Mouse (Mus musculus): Measurements from ENCODE around the gene Gpx2. TPM values are rescaled to one million over a fixed set of nuclear protein-coding genes. Genes with fewer than 3 reads are reported as not detected.

Gpx2 gene
- 0.10 TPM in 1 of 2 replicates, not detected in the other for polyA plus RNA-seq (2015; fragmentation: Nextera tagmentation; extraction: Ambion mirVana)

DNA sequence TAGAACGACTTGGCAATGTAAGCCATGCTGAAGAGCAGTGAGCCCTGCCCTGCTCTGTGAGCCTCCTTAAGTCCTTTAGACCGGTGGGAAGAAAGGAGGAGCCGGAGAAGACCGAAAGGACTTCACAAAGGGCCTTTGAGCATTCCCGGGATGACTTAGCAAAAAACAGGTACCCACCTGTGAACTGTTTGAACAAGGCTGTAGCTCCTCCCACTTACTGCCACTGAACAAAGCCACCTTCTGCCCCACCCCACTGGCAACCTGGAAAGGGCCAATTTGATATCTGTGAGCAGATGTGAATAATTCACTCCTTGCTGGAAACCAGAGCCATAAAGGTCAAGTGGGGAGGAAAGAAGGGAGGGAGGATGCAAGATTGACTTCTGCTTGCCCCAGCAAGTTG lies at the start of gene Gpx2:
Gene Gpx2, minus strand, starts transcription at position 205 of the 400 bp plus-strand sequence.
- H3K27ac ChIP-seq (replicated peaks): no peak within 1 kb of the TSS
- no peak within 1 kb of the TSS for H3K4me3 ChIP-seq
- no peaks in the 10 kb centered on the region for H3K4me1 ChIP-seq (replicated peaks)
- no peak within 1 kb of the TSS for H3K4me2 ChIP-seq
- ATAC-seq (ENCODE audit: low read depth): no peak
- no peaks in the 10 kb centered on the region for H3K9me3 ChIP-seq
- WGBS: 82% methylated on average over 5 of the region's 5 CpGs
- H3K36me3 ChIP-seq: 0 out of 2 replicates have a peak, but pooled peaks cover 4% of the 10 kb centered on the region
- H3K9ac ChIP-seq: no peak within 1 kb of the TSS
- no peaks in the 10 kb centered on the region for H3K27me3 ChIP-seq

DNA sequence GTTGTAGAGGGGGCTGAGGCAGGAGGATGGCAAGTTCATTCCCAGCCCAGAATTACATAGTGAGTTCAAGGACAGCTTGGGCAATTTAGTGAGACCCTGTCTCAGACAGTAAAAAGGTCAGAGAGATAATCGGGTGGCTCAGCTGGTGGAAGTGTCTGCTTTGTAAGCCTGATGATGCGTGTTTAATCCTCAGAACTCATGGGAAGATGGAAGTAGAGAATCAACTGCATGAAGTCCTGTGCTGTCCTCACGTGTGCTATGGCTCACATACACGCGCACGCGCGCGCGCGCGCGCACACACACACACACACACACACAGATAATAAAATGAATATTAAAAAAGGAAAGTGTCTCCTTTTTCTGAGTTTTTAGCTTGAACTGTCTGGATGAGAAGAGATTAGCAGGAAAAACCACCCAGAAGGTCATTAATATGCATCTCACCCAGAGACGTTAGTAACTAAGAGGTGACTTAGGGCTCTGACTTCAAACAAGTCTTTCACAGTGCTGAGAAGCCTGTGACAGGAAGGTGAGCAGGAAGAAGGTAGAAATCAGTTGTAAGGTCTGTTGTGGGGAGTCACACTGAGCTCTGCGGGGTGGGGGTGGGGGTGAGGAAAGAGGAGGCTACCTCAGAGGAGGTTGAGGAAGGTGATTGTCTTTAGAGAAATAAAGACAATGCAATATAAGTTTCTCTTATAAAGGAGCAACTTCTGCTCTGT lies 49.1 kb upstream of the Gpx2 start:
- Histone ChIP-seq H3K27ac (replicated peaks) (no peak overlapping the region), H3K27me3 (no peaks in the 10 kb centered on the region), H3K9ac (no peak overlapping the region), H3K36me3 (0 out of 2 replicates have a peak, but pooled peaks cover 3% of the 10 kb centered on the region), H3K4me1 (replicated peaks) (no peaks in the 10 kb centered on the region), H3K9me3 (no peaks in the 10 kb centered on the region), H3K4me3 (no peak overlapping the region), H3K4me2 (no peak overlapping the region)
- 88% methylated on average over 15 of the region's 15 CpGs for WGBS
- ATAC-seq (ENCODE audit: low read depth): no peak

DNA sequence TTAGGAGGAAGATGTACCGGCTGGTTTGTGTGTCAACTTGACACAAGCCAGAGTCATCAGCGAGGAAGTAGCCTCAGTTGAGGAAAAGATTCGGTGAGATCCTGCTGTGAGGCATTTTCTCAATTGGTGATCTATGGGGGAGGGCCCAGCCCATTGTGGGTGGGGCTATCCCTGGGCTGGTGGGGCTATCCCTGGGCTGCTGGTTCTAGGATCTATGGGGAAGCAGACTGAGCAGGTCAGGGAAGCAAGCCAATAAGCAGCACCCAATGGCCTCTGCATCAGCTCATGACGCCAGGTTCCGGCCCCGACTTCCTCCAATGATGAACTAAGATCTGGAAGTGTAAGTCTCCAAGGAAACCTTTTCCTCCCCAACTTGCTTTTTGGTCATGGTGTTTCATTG lies 44.7 kb upstream of the Gpx2 start:
- H3K4me2 ChIP-seq: no peak overlapping the region
- no peak for ATAC-seq (ENCODE audit: low read depth)
- H3K9ac ChIP-seq: no peak overlapping the region
- 0 out of 2 replicates have a peak, but pooled peaks cover 5% of the 10 kb centered on the region for H3K27me3 ChIP-seq
- H3K4me1 ChIP-seq (replicated peaks): peaks cover 13% of the 10 kb centered on the region
- H3K4me3 ChIP-seq: no peak overlapping the region
- no peaks in the 10 kb centered on the region for H3K9me3 ChIP-seq
- 0 out of 2 replicates have a peak, but pooled peaks cover 3% of the 10 kb centered on the region for H3K36me3 ChIP-seq
- 84% methylated on average over 6 of the region's 6 CpGs for WGBS
- no peak overlapping the region for H3K27ac ChIP-seq (replicated peaks)

DNA sequence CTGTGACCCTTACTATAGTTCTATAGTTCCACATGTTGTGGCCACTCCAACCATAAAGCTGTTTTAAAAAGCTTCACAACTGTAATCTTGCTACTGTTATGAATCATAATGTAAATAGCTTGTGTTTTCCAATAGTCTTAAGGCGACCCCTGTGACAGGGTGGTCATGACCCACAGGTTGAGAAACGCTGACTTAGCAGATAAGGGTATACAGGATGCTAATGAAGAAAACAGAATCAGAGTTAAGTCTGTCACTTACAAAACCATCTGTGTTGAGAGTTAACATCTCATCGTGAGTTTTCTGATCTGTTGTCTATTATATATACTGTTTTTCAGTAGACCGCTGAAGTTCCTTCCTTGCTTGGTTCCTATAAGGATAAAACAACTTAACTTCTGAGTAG lies 43.9 kb upstream of the Gpx2 start:
- WGBS: 93% methylated on average over 4 of the region's 4 CpGs

DNA sequence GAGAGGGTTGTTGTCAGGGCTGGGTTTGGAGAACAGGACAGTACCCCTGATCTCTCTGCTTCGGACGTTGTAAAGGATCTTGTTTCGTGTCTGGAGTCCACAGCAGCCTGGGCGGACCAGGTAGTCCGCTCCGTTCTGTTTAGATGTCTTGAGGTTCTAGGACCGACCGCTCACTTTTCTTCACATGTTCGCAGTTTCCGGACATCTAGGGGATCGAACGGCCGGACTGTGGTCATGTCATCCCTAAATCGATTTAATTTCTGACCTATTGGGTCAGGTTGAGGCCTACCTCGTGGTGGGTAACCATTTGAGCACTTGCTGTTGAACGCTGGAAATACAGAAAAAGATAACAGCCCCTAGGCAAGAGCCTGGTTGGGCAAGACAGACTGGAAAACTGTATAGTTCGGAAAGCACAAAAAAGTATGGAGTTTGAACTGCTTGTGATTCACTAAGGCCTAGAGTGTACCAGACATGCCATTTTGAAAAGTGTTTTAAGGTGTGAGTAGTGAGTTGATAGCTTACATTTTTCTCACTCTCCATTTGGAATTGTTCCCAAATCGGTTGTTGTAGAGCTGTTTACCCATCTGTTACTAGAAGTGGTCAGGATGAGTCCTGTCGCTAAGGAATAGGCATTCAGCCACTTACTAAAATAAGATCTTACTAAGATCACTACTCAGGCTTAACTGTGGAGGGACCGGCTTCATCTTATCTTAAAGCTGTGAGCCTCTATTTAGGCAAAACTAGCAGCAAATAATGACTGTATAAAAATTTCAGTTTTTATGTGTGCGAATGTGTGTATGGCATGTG lies 42.7 kb upstream of the Gpx2 start:
- 14% methylated on average over 21 of the region's 21 CpGs for WGBS

More for the DNA sequence above, 43.9 kb upstream of the Gpx2 start:
- Histone ChIP-seq H3K4me2 (no peak overlapping the region), H3K4me3 (no peak overlapping the region), H3K9me3 (no peaks in the 10 kb centered on the region), H3K36me3 (0 out of 2 replicates have a peak, but pooled peaks cover 3% of the 10 kb centered on the region), H3K9ac (no peak overlapping the region), H3K27me3 (0 out of 2 replicates have a peak, but pooled peaks cover 5% of the 10 kb centered on the region), H3K4me1 (replicated peaks) (peaks cover 13% of the 10 kb centered on the region), H3K27ac (replicated peaks) (no peak overlapping the region)
- ATAC-seq (ENCODE audit: low read depth): no peak

DNA sequence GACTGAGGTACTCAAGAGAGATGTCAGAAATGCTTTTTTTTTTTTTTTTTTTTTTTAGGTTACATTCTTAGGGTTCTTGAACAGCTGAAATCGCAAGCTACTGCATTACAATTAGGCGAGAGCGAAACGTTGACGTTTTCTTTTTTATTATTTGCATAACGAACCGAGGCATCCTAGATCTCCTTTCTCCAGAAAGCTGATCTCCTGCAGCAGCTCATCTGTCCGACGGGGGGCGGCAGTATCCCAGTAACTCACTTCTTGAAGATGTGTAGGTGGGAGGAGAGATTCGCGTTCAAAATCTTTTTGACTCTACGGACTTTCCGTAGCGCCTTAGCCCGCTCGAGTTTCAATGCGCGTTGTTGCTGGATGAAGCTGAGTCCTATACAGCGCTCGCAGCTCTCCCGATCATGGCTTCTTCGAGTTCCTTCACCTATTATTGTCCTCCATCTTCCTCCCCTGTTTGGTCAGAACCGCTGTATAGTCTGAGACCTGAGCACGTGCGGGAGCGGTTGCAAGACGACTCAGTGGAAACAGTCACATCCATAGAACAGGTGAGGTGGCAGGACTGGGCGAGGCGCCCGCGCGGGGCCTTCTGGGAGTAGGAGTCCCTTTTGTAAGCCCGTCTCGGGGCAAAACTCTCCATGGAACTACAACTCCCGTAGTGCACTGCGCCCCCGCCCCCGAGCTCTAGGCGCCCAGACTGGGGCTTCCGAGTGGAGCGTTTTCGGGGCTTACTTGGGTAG lies 41.9 kb upstream of the Gpx2 start:
- no peaks in the 10 kb centered on the region for H3K9me3 ChIP-seq
- peaks cover 13% of the 10 kb centered on the region for H3K4me1 ChIP-seq (replicated peaks)
- H3K27me3 ChIP-seq: peaks cover 5% of the 10 kb centered on the region; the same call in 1 of the 2 replicates
- peak; percentile 99 for ATAC-seq (ENCODE audit: low read depth)
- peak overlapping the region; percentile 81 for H3K9ac ChIP-seq
- H3K27ac ChIP-seq (replicated peaks): peak overlapping the region; percentile 81
- under 1% methylated on average over 43 of the region's 43 CpGs for WGBS
- no peaks in the 10 kb centered on the region for H3K36me3 ChIP-seq
- H3K4me3 ChIP-seq: peak overlapping the region; percentile 72
- H3K4me2 ChIP-seq: peak overlapping the region; percentile 77

More for the DNA sequence above, 42.7 kb upstream of the Gpx2 start:
- Histone ChIP-seq H3K36me3 (0 out of 2 replicates have a peak, but pooled peaks cover 3% of the 10 kb centered on the region), H3K9ac (peak overlapping the region; percentile 81), H3K4me3 (peak overlapping the region; percentile 72), H3K27ac (replicated peaks) (peak overlapping the region; percentile 81), H3K4me1 (replicated peaks) (peaks cover 13% of the 10 kb centered on the region), H3K27me3 (peaks cover 5% of the 10 kb centered on the region; the same call in 1 of the 2 replicates), H3K4me2 (peak overlapping the region; percentile 77), H3K9me3 (no peaks in the 10 kb centered on the region)
- ATAC-seq (ENCODE audit: low read depth): no peak; the same call in 1 of the 2 replicates

DNA sequence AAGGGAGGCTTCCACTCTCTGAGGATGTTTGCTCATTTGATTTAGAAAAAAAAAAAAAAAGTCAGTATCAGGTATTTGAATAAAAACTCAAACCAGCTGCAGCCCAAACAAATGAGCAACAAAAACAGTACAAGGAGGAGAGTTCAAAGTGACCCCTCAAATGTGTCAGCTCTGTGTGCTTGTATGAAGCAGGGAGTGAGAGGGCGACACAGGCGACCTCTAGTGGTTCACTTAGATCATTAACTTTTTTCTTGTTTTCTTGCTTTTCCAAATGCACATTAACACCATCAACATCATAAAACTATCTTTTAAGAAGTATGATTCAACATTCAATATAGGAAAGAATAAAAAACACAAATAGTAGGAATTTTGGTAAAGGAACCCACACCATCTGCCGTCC lies 37.4 kb upstream of the Gpx2 start:
- Histone ChIP-seq H3K4me3 (no peak overlapping the region), H3K9me3 (no peaks in the 10 kb centered on the region), H3K9ac (no peak overlapping the region), H3K4me2 (no peak overlapping the region), H3K27me3 (peaks cover 5% of the 10 kb centered on the region; the same call in 1 of the 2 replicates), H3K27ac (replicated peaks) (no peak overlapping the region), H3K36me3 (no peaks in the 10 kb centered on the region), H3K4me1 (replicated peaks) (no peaks in the 10 kb centered on the region)
- no peak for ATAC-seq (ENCODE audit: low read depth)
- 7% methylated on average over 3 of the region's 3 CpGs for WGBS

DNA sequence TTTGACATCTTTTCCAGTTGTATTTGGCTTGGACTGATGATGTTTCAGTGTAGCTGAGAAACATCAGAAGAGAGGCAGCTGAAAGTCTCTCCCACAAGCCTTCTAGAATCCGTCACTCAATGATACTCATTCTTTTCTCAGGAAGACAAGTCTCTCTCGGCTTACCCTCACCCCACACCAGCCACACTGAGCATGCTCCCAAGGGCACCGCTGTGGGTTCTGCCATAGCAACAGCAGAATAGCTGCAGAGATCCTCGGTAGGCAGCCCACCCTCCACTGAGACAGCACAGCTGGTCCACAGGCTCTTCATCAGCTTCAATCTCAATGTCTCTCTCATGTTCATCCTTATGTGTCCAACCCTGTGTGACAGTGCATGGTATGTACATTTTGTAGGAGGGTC lies 29.9 kb upstream of the Gpx2 start:
- H3K4me3 ChIP-seq: no peak overlapping the region
- no peak for ATAC-seq (ENCODE audit: low read depth)
- peaks cover 26% of the 10 kb centered on the region for H3K4me1 ChIP-seq (replicated peaks)
- 62% methylated on average over 4 of the region's 4 CpGs for WGBS
- no peak overlapping the region for H3K4me2 ChIP-seq
- no peaks in the 10 kb centered on the region for H3K36me3 ChIP-seq
- H3K9ac ChIP-seq: no peak overlapping the region
- H3K27me3 ChIP-seq: peaks cover 27% of the 10 kb centered on the region
- H3K9me3 ChIP-seq: no peaks in the 10 kb centered on the region
- H3K27ac ChIP-seq (replicated peaks): no peak overlapping the region

DNA sequence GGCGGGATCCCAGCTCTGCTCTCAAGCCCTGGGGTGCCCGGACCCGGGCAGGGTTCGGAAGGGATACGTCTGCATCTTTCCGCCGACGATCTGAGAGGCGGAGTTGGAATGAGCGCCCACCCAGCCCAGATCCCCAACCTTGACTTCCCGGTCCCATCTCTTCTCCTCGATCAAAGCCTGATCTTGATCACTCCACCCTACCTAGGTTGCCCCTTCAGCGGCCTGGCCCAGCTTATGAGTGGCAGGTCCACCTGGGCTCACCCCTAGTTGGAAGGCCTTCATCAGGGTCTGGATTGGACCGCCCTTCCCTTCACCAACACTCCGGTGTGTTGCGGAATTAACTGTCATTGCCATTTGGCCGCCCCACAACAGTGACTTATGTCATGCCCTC lies 27.3 kb upstream of the Gpx2 start, which contains the start of gene Rab15:
Gene Rab15, minus strand, starts transcription at position 258 of the 391 bp plus-strand sequence.
- H3K27ac ChIP-seq (replicated peaks): peak within 1 kb of the TSS; percentile 86
- peaks cover 32% of the 10 kb centered on the region for H3K27me3 ChIP-seq
- ATAC-seq (ENCODE audit: low read depth): peak; percentile 6
- 2% methylated on average over 17 of the region's 17 CpGs for WGBS
- H3K4me2 ChIP-seq: peak within 1 kb of the TSS; percentile 81
- H3K4me3 ChIP-seq: peak within 1 kb of the TSS; percentile 72
- H3K9me3 ChIP-seq: no peaks in the 10 kb centered on the region
- H3K4me1 ChIP-seq (replicated peaks): peaks cover 50% of the 10 kb centered on the region
- H3K36me3 ChIP-seq: no peaks in the 10 kb centered on the region
- H3K9ac ChIP-seq: peak within 1 kb of the TSS; percentile 93

DNA sequence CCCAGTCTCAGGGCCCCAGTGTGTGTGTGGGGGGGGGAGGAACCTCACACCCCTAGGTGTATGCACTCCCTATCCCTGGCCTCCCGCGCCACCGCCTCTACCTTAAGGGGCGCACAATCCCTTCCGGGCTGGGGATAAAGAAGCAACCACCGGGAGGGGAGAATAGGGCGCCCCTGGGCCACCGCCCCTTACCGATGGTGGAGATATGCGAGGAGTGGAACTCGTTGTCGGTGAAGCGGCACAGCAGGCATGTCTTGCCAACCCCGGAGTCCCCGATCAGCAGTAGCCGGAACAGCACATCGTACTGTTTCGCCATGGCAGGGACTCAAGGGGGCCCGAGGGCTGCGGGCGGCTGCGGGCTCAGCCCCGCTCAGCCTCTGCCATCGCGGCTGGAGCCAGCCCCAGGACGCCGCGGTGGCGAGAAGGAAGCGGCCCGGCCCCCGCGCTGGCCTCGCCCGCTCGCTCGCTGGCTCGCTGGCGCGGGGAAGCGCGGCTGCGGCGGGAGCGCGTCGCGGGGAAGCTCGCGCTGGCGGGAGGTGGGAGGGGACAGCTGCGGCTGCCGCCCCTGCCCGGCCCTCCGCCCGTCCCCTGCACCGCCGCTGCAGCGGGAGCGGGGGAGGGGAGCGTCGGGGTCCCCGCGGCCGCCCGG lies 26.8 kb upstream of the Gpx2 start:
- under 1% methylated on average over 61 of the region's 66 CpGs for WGBS
- H3K9me3 ChIP-seq: no peaks in the 10 kb centered on the region
- H3K4me1 ChIP-seq (replicated peaks): peaks cover 52% of the 10 kb centered on the region
- peak overlapping the region; percentile 81 for H3K4me2 ChIP-seq
- peak overlapping the region; percentile 72 for H3K4me3 ChIP-seq
- H3K9ac ChIP-seq: peak overlapping the region; percentile 93
- peak; percentile 82 for ATAC-seq (ENCODE audit: low read depth)
- H3K27me3 ChIP-seq: peaks cover 32% of the 10 kb centered on the region
- peak overlapping the region; percentile 86 for H3K27ac ChIP-seq (replicated peaks)
- H3K36me3 ChIP-seq: no peaks in the 10 kb centered on the region

DNA sequence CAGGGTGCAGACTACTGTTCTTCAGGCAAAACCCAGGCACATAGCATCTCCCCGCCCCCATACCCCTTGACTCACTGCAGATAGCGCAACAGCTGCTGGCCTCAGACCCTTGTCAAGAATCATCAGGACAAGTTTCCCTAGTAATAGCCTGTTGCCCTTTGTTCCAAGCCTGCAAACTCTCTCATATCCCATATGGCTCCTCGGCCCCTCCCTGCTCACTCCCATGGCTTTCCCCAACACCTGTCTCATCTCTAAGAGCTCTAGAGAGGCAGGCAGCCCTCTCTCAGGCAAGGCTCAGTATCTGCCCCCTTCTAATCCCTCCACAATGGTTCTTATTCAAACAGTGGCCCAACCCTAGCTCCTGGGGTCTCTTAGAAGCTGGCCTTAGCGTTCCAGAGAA lies 25.3 kb upstream of the Gpx2 start:
- Histone ChIP-seq H3K4me3 (peak overlapping the region; percentile 72; the same call in 1 of the 2 replicates), H3K9ac (no peak overlapping the region), H3K9me3 (no peaks in the 10 kb centered on the region), H3K36me3 (no peaks in the 10 kb centered on the region), H3K4me2 (peak overlapping the region; percentile 81), H3K27ac (replicated peaks) (no peak overlapping the region), H3K27me3 (peaks cover 32% of the 10 kb centered on the region), H3K4me1 (replicated peaks) (peaks cover 52% of the 10 kb centered on the region)
- no peak for ATAC-seq (ENCODE audit: low read depth)
- WGBS: 60% methylated on average over 4 of the region's 4 CpGs
